Mouse (Mus musculus): ENCODE data around the gene Chtf18.

- no peak for TF ChIP-seq CTCF (IDR thresholded peaks at IDR 0.05; ENCODE audit: low read depth, low read length)
- TF ChIP-seq TAL1 (conservative IDR thresholded peaks at IDR 0.05; ENCODE audit: low read depth, low read length) = no peak
- TF ChIP-seq GATA2 (IDR thresholded peaks at IDR 0.05; ENCODE audit: borderline replicate concordance, low read depth, low read length) = no peak
Observed at GRCm38 (mm10) chr17:25721476-25721875, 5.7 kb downstream of the Chtf18 start.
